Mouse (Mus musculus): ENCODE data around the gene Rarres1.
A peak's percentile ranks its signal among the peaks of the same experiment; 100 is the strongest.

Rarres1 gene

GRCm38 (mm10) chr3:67515274-67515801 is at the start of gene Rarres1:
Gene Rarres1, minus strand, starts transcription at chr3:67515523.
- DNase-seq (ENCODE audit: low read depth, low spot score), result no peak

- DNase-seq (ENCODE audit: low read depth, low spot score), result no peak
These were observed 49.5 kb upstream of the Rarres1 start for GRCm38 (mm10) chr3:67564731-67565357.

DNA sequence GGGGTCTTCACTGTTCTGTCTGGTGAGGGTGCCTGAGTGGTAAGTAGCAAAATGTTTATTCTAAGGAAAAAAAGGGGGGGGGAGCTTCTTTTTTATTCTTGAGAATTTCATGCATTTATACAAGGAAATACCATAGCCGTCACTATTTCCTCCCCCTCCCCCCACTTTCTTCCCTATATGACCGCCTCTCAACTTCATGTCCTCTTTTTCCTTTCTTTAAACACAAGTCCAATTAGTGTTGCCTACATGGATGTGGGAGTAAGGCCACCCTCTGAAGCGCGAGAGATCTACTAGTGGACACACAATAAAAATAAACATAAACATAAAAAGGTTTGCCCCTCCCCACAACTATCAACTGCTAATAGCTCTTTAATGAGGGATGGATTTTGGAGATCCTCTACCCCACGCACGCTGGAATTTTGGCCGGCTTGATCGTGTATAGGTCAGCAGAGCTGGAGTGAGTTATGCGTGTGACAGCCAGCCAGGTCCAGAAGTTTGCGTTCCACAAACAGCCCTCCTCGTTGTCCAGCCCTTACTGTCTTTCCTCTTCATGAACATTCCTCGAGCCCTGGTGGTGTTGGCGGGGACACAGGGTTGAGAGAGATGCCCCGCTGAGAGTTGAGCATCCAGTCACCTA is 42.5 kb upstream of the Rarres1 start:
- no peak for DNase-seq (ENCODE audit: low read depth, low spot score)

- peak; percentile 13 for DNase-seq (ENCODE audit: low read depth, low spot score)
These were observed 41.9 kb upstream of the Rarres1 start for GRCm38 (mm10) chr3:67557200-67557651.

GRCm38 (mm10) chr3:67555211-67555610 is 39.9 kb upstream of the Rarres1 start:
- DNase-seq (ENCODE audit: low read depth, low spot score), result no peak

GRCm38 (mm10) chr3:67553927-67554448 is 38.7 kb upstream of the Rarres1 start:
- DNase-seq (ENCODE audit: low read depth, low spot score), result no peak

DNA sequence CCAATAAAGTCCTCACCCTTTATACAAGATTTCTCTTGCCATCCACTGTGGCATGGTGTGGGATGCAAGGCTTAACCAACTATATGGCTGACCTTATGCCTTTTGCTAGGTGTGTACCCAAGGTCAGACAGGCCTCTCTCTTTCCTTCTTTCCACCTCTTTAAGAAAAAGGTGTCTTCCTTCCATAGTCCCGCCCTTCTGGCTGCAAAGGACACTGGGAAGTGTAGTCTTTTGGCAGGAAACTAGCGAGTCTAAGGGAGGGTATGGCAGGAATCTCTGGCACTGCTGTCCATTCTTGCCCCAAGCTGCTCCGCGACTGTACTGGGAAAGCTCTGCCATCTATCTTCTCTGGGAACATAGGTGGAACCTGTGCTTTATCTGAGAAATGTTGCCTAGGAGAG is 38.0 kb upstream of the Rarres1 start:
- DNase-seq (ENCODE audit: low read depth, low spot score), result no peak

DNA sequence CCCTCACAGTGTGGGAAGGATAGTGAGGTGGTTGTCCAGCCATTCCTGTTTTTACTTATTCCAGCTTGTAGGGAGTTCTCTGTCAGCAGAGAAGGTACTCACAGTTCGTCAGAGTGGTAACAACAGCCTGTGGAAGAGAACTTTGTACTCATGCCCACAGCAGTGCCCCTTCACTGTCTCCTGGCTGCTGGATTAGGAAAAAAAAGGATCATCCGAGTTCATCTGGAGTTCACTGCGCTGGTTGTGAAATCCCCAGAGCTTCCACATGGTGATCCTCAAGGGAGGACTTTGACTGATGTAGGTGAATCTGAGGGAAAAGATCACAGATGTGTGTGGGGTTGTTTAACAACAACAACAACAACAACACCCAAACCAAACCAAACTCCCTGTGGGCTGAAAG is 35.9 kb upstream of the Rarres1 start:
- no peak for DNase-seq (ENCODE audit: low read depth, low spot score)

- no peak for DNase-seq (ENCODE audit: low read depth, low spot score)
These were observed 28.3 kb upstream of the Rarres1 start for GRCm38 (mm10) chr3:67543630-67544029.

GRCm38 (mm10) chr3:67524768-67525167 is 9.4 kb upstream of the Rarres1 start:
- DNase-seq (ENCODE audit: low read depth, low spot score), result no peak

DNA sequence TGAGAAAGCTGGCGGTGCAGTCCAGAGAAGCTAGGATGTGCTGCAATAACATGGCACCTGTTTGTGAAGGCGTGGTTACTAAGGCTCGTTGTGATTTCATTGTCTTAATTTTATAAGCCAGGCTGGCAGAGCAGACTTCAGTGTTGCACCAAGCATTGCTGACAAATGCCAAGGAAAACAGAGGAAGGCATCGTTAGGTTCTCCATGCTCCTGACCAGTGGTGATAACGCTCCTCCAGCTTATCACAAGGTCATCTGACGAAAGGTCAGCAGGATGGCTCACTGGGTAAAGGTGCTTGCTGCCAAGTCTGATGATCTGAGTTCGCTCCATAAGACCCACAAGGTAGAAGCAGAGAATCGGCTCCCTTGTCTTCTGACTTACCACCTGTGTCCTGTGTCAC is 7.4 kb upstream of the Rarres1 start:
- DNase-seq (ENCODE audit: low read depth, low spot score), result no peak

DNA sequence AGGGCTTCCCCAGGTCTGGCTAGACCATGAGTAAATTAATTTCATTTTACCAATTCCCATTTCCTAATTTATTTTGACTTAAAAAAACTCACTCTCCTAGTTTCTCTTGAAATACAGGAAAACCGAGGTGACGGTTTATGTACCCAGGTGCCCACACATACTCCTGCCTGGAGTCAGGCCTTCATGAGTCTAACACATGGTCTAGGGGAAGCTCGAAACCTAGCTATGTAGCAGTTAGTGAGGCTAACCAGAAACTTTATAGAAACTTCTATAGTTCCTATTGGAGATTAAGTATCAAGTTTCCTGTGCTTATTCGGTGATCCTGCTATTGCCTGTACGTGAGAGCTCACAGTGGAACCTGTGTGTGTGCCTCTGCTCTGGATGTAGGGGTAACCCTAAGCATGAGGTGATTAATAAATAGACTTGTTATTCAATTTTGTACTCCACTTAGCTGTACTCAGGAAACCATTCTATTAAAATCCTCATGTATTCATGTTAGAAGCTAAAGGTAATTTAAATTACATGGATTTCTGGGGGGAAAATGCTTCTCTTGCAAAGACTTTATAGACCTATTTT is 5.3 kb upstream of the Rarres1 start:
- no peak for DNase-seq (ENCODE audit: low read depth, low spot score)

DNA sequence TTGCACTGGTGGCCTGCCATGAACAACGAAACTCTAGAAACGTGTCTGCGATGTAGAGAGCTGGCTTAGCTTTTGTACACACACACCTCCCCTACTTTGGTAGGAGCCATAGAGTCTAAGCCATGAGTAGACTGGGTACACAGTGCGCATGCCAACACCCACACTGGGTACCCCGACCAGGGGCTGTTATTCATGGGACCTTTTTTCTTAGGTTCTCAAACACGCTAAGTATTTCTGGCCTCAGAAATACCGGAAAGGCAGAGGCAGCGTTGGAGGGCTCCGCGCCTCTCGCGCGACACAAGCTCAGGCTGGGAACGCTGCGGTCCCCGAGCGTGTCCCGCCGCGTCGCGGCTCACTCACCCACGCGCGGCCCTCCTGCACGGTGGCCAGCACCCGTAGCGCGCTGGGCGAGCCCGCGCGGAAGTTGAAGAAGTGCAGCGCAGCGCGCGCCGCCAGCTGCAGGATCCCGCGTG is 486 bp downstream of the Rarres1 start:
- no peak for DNase-seq (ENCODE audit: low read depth, low spot score)

- DNase-seq (ENCODE audit: low read depth, low spot score), result peak; percentile 46
These were observed 2.5 kb downstream of the Rarres1 start for GRCm38 (mm10) chr3:67512807-67513206.

DNA sequence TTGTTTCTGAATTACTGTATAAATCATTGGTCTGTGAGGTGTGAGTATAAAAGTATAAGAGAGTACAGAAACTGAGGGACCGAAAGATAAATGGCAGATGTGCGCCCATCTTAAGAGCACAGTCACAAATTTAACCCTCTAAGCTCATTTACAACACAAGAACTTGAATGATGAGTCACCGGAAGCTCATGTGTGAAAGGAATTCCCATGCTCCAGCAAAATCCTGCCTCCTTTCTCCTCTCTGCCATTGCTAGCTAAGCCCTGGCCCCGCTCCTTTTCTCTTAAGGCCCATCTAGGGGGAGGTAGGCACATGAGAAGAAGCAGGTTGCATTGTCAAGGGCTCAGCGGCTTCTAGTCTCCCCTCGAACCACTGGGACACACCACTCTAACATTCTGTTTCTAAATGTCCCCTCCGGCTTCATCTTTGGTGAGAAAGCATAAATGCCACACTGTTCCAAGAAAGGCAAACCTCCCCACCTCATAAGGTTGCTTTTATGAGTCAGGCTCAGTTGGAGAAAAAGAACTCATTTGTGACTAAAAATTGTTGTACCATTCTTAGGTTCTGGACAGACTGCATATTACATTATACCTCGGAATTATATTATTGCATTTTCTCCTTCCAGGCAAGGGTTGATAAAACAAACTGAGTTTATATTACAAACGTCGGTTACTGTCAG is 7.0 kb downstream of the Rarres1 start:
- no peak for DNase-seq (ENCODE audit: low read depth, low spot score)

DNA sequence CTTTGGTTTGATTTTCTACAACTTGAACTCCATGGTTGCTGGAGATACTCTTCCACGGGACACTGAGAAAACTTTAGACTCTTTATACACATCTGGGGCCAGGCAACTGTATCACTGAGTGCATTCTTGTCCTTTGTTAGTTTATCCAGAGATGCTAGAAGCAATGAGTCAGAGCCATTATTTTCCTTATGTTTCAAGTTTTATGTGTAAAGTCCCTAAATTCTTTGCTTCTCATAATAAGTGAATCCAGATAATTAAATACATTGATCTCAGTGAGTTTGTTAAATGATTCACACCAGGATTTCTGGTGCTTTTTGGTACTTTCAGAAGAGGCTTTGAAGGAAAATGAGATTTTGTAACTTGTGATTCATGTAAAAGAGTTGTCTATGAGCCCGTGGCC is 10.0 kb downstream of the Rarres1 start:
- no peak for DNase-seq (ENCODE audit: low read depth, low spot score)

DNA sequence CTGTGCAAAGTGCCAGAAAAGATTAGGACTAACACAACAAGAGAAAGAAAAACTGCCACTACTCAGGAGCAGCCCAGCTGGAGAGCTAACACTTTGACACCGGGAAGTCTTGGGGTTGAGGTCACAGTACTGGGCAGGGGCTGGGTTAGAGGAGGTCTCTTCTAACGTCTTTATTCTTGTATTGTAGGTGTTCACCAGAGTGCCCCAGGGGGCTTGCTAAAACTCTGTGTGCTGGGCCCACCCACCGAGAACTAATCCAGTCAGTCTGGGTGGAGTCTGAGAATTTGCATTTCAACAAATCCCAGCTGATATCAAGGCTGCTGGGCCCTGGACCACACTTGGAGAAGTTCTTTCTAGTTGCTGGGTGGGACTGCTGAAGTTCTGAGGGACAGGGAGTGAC is 11.4 kb downstream of the Rarres1 start:
- DNase-seq (ENCODE audit: low read depth, low spot score), result no peak

DNA sequence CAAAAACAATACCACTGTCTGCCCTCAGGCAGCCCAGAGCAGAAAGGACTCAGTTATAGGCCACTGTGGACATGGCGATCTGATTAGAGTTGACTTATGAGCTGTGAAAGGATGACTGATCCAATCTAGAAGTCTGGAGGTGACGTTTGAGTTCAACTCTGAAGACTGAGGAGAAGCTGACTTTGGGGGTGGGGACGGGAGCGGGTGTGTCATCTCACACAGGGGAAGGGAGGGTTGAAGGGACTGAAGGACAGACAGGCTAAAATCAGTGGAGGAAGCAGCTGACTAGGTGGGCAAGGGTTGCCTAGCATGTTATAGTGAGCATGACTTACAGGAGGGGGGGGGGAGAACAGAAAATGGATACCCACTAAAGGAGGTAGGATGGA is 15.9 kb downstream of the Rarres1 start:
- no peak for DNase-seq (ENCODE audit: low read depth, low spot score)

- no peak for DNase-seq (ENCODE audit: low read depth, low spot score)
These were observed 16.4 kb downstream of the Rarres1 start for GRCm38 (mm10) chr3:67498773-67499405.

GRCm38 (mm10) chr3:67497998-67498397 is 17.3 kb downstream of the Rarres1 start:
- DNase-seq (ENCODE audit: low read depth, low spot score), result no peak

DNA sequence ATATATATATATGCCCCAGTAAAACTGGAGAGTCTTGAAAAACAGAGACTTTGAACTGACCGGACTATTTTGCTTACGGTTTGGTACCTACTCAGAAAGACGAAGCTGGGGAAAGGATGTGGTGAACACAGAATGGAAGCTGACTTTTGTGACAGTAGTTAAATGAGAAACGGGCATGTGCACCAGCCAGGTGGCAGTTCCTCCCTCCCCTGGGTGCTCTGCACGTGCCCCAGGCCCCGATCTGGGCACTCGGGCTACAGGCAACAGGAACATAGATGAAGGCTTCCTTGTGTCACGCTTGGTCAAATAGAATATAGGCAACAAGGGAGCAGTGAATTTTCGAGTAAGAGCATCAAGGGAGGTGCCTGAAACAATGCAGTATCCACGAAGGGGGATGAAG is 19.0 kb downstream of the Rarres1 start:
- no peak for DNase-seq (ENCODE audit: low read depth, low spot score)

GRCm38 (mm10) chr3:67493132-67493531 is 22.2 kb downstream of the Rarres1 start:
- no peak for DNase-seq (ENCODE audit: low read depth, low spot score)

Measured in skeletal muscle tissue, adult 2 months (tissue).